Mouse (Mus musculus): ENCODE results near the gene Cct8l1. TPM values are rescaled to one million over a fixed set of nuclear protein-coding genes. Genes with fewer than 3 reads are reported as not detected.

The Cct8l1 gene
- polyA plus RNA-seq, 1 experiment from 2014 or later, result 0.13 TPM

GRCm38 (mm10) chr5:25499423-25500398, 16.2 kb upstream of the Cct8l1 start:
- H3K27ac ChIP-seq (ENCODE audit: low read length), result peak overlapping the region; percentile 99
- H3K4me1 ChIP-seq (ENCODE audit: control insufficient read depth, insufficient read depth, low read length), result peaks cover 22% of the 10 kb centered on the region
- peak overlapping the region; percentile 82 for H3K4me3 ChIP-seq (ENCODE audit: low read depth, low read length)
- peak overlapping the region; percentile 97 for H3K9ac ChIP-seq (ENCODE audit: low read depth, low read length)
- no peaks in the 10 kb centered on the region for H3K9me3 ChIP-seq (replicated peaks; ENCODE audit: control insufficient read depth, low read length, poor library complexity, severe bottlenecking)
- H3K36me3 ChIP-seq (ENCODE audit: control insufficient read depth, insufficient read depth, low read length), result no peaks in the 10 kb centered on the region
- H3K27me3 ChIP-seq (ENCODE audit: control insufficient read depth, insufficient read depth, low read depth, low read length), result no peaks in the 10 kb centered on the region
- ATAC-seq, result peak; percentile 90
- under 1% methylated on average over 79 of the region's 90 CpGs for WGBS
- peak overlapping the region; percentile 75 for H3K4me2 ChIP-seq (ENCODE audit: low read length)

- 63% methylated on average over 7 of the region's 7 CpGs for WGBS
- no peak for ATAC-seq
- no peaks in the 10 kb centered on the region for H3K9me3 ChIP-seq (replicated peaks; ENCODE audit: control insufficient read depth, low read length, poor library complexity, severe bottlenecking)
- peaks cover 20% of the 10 kb centered on the region for H3K4me1 ChIP-seq (ENCODE audit: control insufficient read depth, insufficient read depth, low read length)
- H3K27ac ChIP-seq (ENCODE audit: low read length), result no peak overlapping the region; the same call in 1 of the 2 replicates
- H3K27me3 ChIP-seq (ENCODE audit: control insufficient read depth, insufficient read depth, low read depth, low read length), result no peaks in the 10 kb centered on the region
- H3K4me2 ChIP-seq (ENCODE audit: low read length), result peak overlapping the region; percentile 75
- H3K9ac ChIP-seq (ENCODE audit: low read depth, low read length), result no peak overlapping the region
- peak overlapping the region; percentile 82 for H3K4me3 ChIP-seq (ENCODE audit: low read depth, low read length)
- H3K36me3 ChIP-seq (ENCODE audit: control insufficient read depth, insufficient read depth, low read length), result no peaks in the 10 kb centered on the region
These were observed 15.2 kb upstream of the Cct8l1 start for GRCm38 (mm10) chr5:25500686-25501085.

DNA sequence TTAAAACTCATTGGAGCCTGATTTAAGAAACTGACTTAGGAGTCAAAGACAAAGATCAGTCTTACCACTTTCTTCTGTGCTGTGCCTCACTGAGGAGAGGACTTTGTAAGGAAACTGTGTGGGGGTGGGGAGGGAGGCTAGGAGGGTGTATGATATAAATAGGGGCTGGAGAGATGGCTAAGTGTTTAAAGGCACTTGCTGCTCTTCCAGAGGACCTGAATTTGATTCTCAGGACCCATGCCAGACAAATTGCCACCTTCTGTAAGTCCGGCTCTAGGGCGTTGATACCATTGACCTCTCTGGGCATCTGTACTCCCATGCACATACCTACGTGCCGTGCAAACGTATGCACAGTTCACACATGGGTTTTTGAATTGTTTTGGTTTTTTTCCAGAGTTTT, 9.8 kb upstream of the Cct8l1 start:
- 92% methylated on average over 5 of the region's 5 CpGs for WGBS
- Histone ChIP-seq H3K27me3 (ENCODE audit: control insufficient read depth, insufficient read depth, low read depth, low read length) (no peaks in the 10 kb centered on the region), H3K4me3 (ENCODE audit: low read depth, low read length) (no peak overlapping the region), H3K36me3 (ENCODE audit: control insufficient read depth, insufficient read depth, low read length) (no peaks in the 10 kb centered on the region), H3K4me1 (ENCODE audit: control insufficient read depth, insufficient read depth, low read length) (no peaks in the 10 kb centered on the region), H3K4me2 (ENCODE audit: low read length) (no peak overlapping the region), H3K9me3 (replicated peaks; ENCODE audit: control insufficient read depth, low read length, poor library complexity, severe bottlenecking) (no peaks in the 10 kb centered on the region), H3K9ac (ENCODE audit: low read depth, low read length) (no peak overlapping the region), H3K27ac (ENCODE audit: low read length) (no peak overlapping the region)
- no peak for ATAC-seq

GRCm38 (mm10) chr5:25516301-25516895, 531 bp downstream of the Cct8l1 start:
- 91% methylated on average over 11 of the region's 11 CpGs for WGBS
- H3K4me2 ChIP-seq (ENCODE audit: low read length), result no peak overlapping the region
- H3K27ac ChIP-seq (ENCODE audit: low read length), result no peak overlapping the region
- H3K4me1 ChIP-seq (ENCODE audit: control insufficient read depth, insufficient read depth, low read length), result no peaks in the 10 kb centered on the region
- no peak overlapping the region for H3K9ac ChIP-seq (ENCODE audit: low read depth, low read length)
- no peaks in the 10 kb centered on the region for H3K9me3 ChIP-seq (replicated peaks; ENCODE audit: control insufficient read depth, low read length, poor library complexity, severe bottlenecking)
- no peaks in the 10 kb centered on the region for H3K27me3 ChIP-seq (ENCODE audit: control insufficient read depth, insufficient read depth, low read depth, low read length)
- no peak for ATAC-seq
- no peak overlapping the region for H3K4me3 ChIP-seq (ENCODE audit: low read depth, low read length)
- H3K36me3 ChIP-seq (ENCODE audit: control insufficient read depth, insufficient read depth, low read length), result no peaks in the 10 kb centered on the region

DNA sequence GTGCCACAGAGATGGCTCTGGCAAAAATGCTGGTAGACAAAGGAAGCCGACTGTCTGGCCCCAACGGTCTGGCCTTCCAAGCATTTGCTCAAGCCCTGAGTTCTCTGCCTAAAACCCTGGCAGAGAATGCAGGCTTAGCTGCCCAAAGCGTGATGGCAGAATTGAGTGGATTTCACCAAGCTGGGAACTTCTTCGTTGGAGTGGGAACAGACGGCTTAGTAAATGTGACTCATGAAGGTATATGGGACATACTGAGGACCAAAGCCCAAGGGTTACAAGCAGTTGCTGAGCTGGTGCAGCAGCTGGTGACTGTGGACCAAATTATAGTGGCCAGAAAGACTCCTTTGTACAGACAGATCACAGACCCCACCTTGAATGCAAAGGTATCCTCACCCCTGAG, 1.7 kb downstream of the Cct8l1 start:
- Histone ChIP-seq H3K27me3 (ENCODE audit: control insufficient read depth, insufficient read depth, low read depth, low read length) (no peaks in the 10 kb centered on the region), H3K36me3 (ENCODE audit: control insufficient read depth, insufficient read depth, low read length) (no peaks in the 10 kb centered on the region), H3K27ac (ENCODE audit: low read length) (no peak overlapping the region), H3K4me3 (ENCODE audit: low read depth, low read length) (no peak overlapping the region), H3K9ac (ENCODE audit: low read depth, low read length) (no peak overlapping the region), H3K9me3 (replicated peaks; ENCODE audit: control insufficient read depth, low read length, poor library complexity, severe bottlenecking) (no peaks in the 10 kb centered on the region), H3K4me2 (ENCODE audit: low read length) (no peak overlapping the region), H3K4me1 (ENCODE audit: control insufficient read depth, insufficient read depth, low read length) (no peaks in the 10 kb centered on the region)
- ATAC-seq, result no peak
- 92% methylated on average over 5 of the region's 5 CpGs for WGBS

DNA sequence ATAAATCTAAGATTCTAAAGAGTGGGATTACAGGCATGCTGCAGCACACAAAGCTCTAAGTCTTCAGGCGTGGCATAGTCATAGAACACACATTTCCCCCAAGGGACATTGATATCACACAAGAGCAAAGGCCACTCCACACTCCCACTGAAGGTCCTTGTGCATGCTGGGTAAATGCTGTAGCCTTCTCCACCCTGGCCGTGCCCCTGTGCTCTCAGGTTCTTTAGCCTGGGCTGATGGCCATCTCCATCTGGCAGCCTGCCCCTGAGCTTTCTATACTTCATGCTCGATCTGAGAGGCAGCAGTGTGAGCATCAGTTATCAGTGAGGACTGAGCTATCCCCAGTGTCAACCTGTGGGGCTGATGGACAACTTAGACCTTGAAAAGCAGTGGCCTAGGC, 4.0 kb downstream of the Cct8l1 start:
- Histone ChIP-seq H3K9me3 (replicated peaks; ENCODE audit: control insufficient read depth, low read length, poor library complexity, severe bottlenecking) (no peaks in the 10 kb centered on the region), H3K27ac (ENCODE audit: low read length) (no peak overlapping the region), H3K4me3 (ENCODE audit: low read depth, low read length) (no peak overlapping the region), H3K4me2 (ENCODE audit: low read length) (no peak overlapping the region), H3K36me3 (ENCODE audit: control insufficient read depth, insufficient read depth, low read length) (no peaks in the 10 kb centered on the region), H3K9ac (ENCODE audit: low read depth, low read length) (no peak overlapping the region), H3K27me3 (ENCODE audit: control insufficient read depth, insufficient read depth, low read depth, low read length) (no peaks in the 10 kb centered on the region), H3K4me1 (ENCODE audit: control insufficient read depth, insufficient read depth, low read length) (no peaks in the 10 kb centered on the region)
- no peak for ATAC-seq
- 77% methylated on average over 3 of the region's 3 CpGs for WGBS

- no peak overlapping the region for H3K27ac ChIP-seq (ENCODE audit: low read length)
- no peak overlapping the region for H3K4me2 ChIP-seq (ENCODE audit: low read length)
- no peaks in the 10 kb centered on the region for H3K27me3 ChIP-seq (ENCODE audit: control insufficient read depth, insufficient read depth, low read depth, low read length)
- no peak for ATAC-seq
- no peak overlapping the region for H3K4me3 ChIP-seq (ENCODE audit: low read depth, low read length)
- no peaks in the 10 kb centered on the region for H3K36me3 ChIP-seq (ENCODE audit: control insufficient read depth, insufficient read depth, low read length)
- no peaks in the 10 kb centered on the region for H3K9me3 ChIP-seq (replicated peaks; ENCODE audit: control insufficient read depth, low read length, poor library complexity, severe bottlenecking)
- H3K4me1 ChIP-seq (ENCODE audit: control insufficient read depth, insufficient read depth, low read length), result no peaks in the 10 kb centered on the region
- 90% methylated on average over 5 of the region's 5 CpGs for WGBS
- H3K9ac ChIP-seq (ENCODE audit: low read depth, low read length), result no peak overlapping the region
These were observed 5.6 kb downstream of the Cct8l1 start for GRCm38 (mm10) chr5:25521461-25521860.

DNA sequence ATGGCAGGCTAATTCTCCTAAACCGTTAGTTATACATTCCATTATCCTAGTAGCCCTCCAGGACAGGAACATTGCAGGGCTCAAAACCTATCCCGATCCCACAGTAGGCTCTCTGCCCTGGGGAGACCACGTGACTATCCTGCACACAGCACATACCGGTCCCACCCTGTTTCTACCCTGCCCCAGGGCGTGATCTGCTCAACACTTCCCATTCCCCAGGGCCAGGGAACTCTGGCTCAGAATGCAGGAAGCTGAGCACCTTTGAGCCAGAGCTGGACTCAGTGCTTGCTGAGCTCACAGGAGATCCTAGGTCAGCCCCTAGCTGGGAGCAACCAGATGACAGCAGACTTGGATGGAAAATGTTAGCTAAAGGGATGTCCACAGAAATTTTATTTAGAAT, 10.2 kb downstream of the Cct8l1 start:
- H3K27me3 ChIP-seq (ENCODE audit: control insufficient read depth, insufficient read depth, low read depth, low read length), result no peaks in the 10 kb centered on the region
- no peak overlapping the region for H3K9ac ChIP-seq (ENCODE audit: low read depth, low read length)
- no peak for ATAC-seq
- no peaks in the 10 kb centered on the region for H3K9me3 ChIP-seq (replicated peaks; ENCODE audit: control insufficient read depth, low read length, poor library complexity, severe bottlenecking)
- H3K36me3 ChIP-seq (ENCODE audit: control insufficient read depth, insufficient read depth, low read length), result no peaks in the 10 kb centered on the region
- peaks cover 3% of the 10 kb centered on the region; the same call in 1 of the 2 replicates for H3K4me1 ChIP-seq (ENCODE audit: control insufficient read depth, insufficient read depth, low read length)
- WGBS, result 44% methylated on average over 5 of the region's 5 CpGs
- no peak overlapping the region for H3K4me3 ChIP-seq (ENCODE audit: low read depth, low read length)
- H3K27ac ChIP-seq (ENCODE audit: low read length), result no peak overlapping the region
- H3K4me2 ChIP-seq (ENCODE audit: low read length), result no peak overlapping the region

GRCm38 (mm10) chr5:25526926-25527325, 11.1 kb downstream of the Cct8l1 start:
- H3K9ac ChIP-seq (ENCODE audit: low read depth, low read length), result no peak overlapping the region
- H3K27me3 ChIP-seq (ENCODE audit: control insufficient read depth, insufficient read depth, low read depth, low read length), result no peaks in the 10 kb centered on the region
- ATAC-seq, result no peak
- H3K36me3 ChIP-seq (ENCODE audit: control insufficient read depth, insufficient read depth, low read length), result no peaks in the 10 kb centered on the region
- H3K27ac ChIP-seq (ENCODE audit: low read length), result no peak overlapping the region
- H3K9me3 ChIP-seq (replicated peaks; ENCODE audit: control insufficient read depth, low read length, poor library complexity, severe bottlenecking), result no peaks in the 10 kb centered on the region
- H3K4me2 ChIP-seq (ENCODE audit: low read length), result no peak overlapping the region
- WGBS, result 36% methylated on average over 4 of the region's 4 CpGs
- H3K4me1 ChIP-seq (ENCODE audit: control insufficient read depth, insufficient read depth, low read length), result peaks cover 3% of the 10 kb centered on the region; the same call in 1 of the 2 replicates
- no peak overlapping the region for H3K4me3 ChIP-seq (ENCODE audit: low read depth, low read length)

Measured in midbrain, embryonic 16.5 days (tissue).